Comparison of ENCODE assay signal across 25 mouse cellular contexts in genomic region chr4:32299221-32299620, GRCm38 (mm10).
"Had no signal": no experiment of that assay in that cellular context is flagged by ENCODE, and none has a peak within 500 bp of the region (broad histone marks: within the 10 kb centered on the region; RNA-seq: fewer than 3 reads in every experiment).

No protein-coding gene starts in this region.

- H3K36me3 ChIP-seq: hindbrain, embryonic 10.5 days; hindbrain, embryonic 12.5 days; limb, embryonic 12.5 days; liver, embryonic 12.5 days had no signal

- ATAC-seq: forebrain, embryonic 16.5 days; hindbrain, embryonic 16.5 days; inflammation-experienced regulatory T-cells, adult 6 months; intestine, postnatal 0 days; liver, embryonic 12.5 days had no signal

- H3K9me3 ChIP-seq: hindbrain, embryonic 10.5 days; hindbrain, embryonic 12.5 days; limb, embryonic 10.5 days; limb, embryonic 12.5 days; liver, embryonic 12.5 days had no signal

- DNase-seq: gastrocnemius, adult 2 months; gastrocnemius, postnatal 10 days; gastrocnemius, postnatal 25 days; heart, adult 18-20 months; heart, postnatal 10 days; heart, postnatal 4 days; kidney, adult 18-20 months; kidney, postnatal 10 days; kidney, postnatal 25 days; kidney, postnatal 4 days; liver had no signal

- H3K27me3 ChIP-seq: hindbrain, embryonic 12.5 days; limb, embryonic 12.5 days; liver, embryonic 12.5 days had no signal

- H3K4me3 ChIP-seq: gastrocnemius, adult 2 months; hindbrain, embryonic 10.5 days; hindbrain, embryonic 12.5 days; layer of hippocampus, adult 2 months; left cerebral cortex, adult 2 months; limb, embryonic 10.5 days; limb, embryonic 12.5 days; liver, embryonic 12.5 days had no signal

- H3K9ac ChIP-seq: hindbrain, embryonic 12.5 days; hindbrain, embryonic 14.5 days; limb, embryonic 12.5 days; liver, embryonic 12.5 days; liver, embryonic 14.5 days had no signal

- H3K27ac ChIP-seq: gastrocnemius, adult 2 months; hindbrain, embryonic 10.5 days; hindbrain, embryonic 12.5 days; hindbrain, embryonic 14.5 days; left cerebral cortex, adult 2 months; liver, embryonic 12.5 days; liver, embryonic 14.5 days had no signal

- H3K4me2 ChIP-seq: heart, embryonic 11.5 days; hindbrain, embryonic 12.5 days; hindbrain, embryonic 14.5 days; limb, embryonic 12.5 days; liver, embryonic 12.5 days had no signal
